Mouse (Mus musculus) heart, postnatal 0 days (tissue): ENCODE data around the gene Plekhf1. TPM values are rescaled to one million over a fixed set of nuclear protein-coding genes. Genes with fewer than 3 reads are reported as not detected.

Experiments
- ATAC-seq: fragments of 200-750 bp; cut with Nextera tagmentation; 2 replicates; pipeline ENCODE4 v1.8.0; 2017; ENCODE audit warnings: low read depth, moderate number of reproducible peaks, moderate library complexity; ENCODE audit not compliant: insufficient read depth
- DNase-seq: peaks from one replicate; pipeline ENCODE4 v3.0.0-alpha.2; 2016; ENCODE audit warnings: low spot score
- H3K27ac ChIP-seq: fragments of 300-500 bp; sonication (generic); 2 replicates; pipeline ENCODE4 v1.5.1; 2014; ENCODE audit warnings: low read depth, mild to moderate bottlenecking
- H3K27me3 ChIP-seq: fragments of 300-500 bp; sonication (generic); 2 replicates; pipeline ENCODE4 v1.6.1; 2014; ENCODE audit warnings: low read length, mixed read lengths; ENCODE audit not compliant: control insufficient read depth, insufficient read depth
- H3K36me3 ChIP-seq: fragments of 300-500 bp; sonication (generic); replicated peaks from 2 replicates; pipeline ENCODE4 v1.6.1; 2014; ENCODE audit warnings: low read length, mixed read lengths; ENCODE audit not compliant: control insufficient read depth, insufficient read depth
- H3K4me1 ChIP-seq: fragments of 300-500 bp; sonication (generic); 2 replicates; pipeline ENCODE4 v1.6.1; 2014; ENCODE audit warnings: antibody characterized with exemption; ENCODE audit not compliant: control insufficient read depth, insufficient read depth
- H3K4me2 ChIP-seq: fragments of 300-500 bp; sonication (generic); 2 replicates; pipeline ENCODE4 v1.6.1; 2014; ENCODE audit warnings: low read depth, mild to moderate bottlenecking, low read length, moderate library complexity
- H3K4me3 ChIP-seq: fragments of 300-500 bp; sonication (generic); 2 replicates; pipeline ENCODE4 v1.5.1; 2014; ENCODE audit warnings: low read depth, low read length
- H3K9ac ChIP-seq: fragments of 300-500 bp; sonication (generic); replicated peaks from 2 replicates; pipeline ENCODE4 v1.6.1; 2014; ENCODE audit warnings: low read depth, low read length, mixed read lengths
- H3K9me3 ChIP-seq: fragments of 300-500 bp; sonication (generic); replicated peaks from 2 replicates; pipeline ENCODE4 v1.6.1; 2016; ENCODE audit warnings: low read length; ENCODE audit not compliant: control insufficient read depth
- CTCF ChIP-seq: IDR thresholded peaks from 2 replicates; pipeline ENCODE4 v1.5.1; 2016; ENCODE audit warnings: antibody characterized with exemption, control low read depth, low read depth
- EP300 ChIP-seq: IDR thresholded peaks from 2 replicates; pipeline ENCODE4 v1.6.1; 2016; ENCODE audit warnings: antibody characterized with exemption, low read depth
- WGBS: fragments of 180-500 bp; shearing (Covaris S2); extraction: QIAGEN DNeasy Blood & Tissue Kit; methylation state at CpG from one replicate; pipeline ENCODE4 v1.1.7; 2014; 5-methylcytosine and 5-hydroxymethylcytosine counted together
- polyA plus RNA-seq: library from polyadenylated mRNA; unstranded; fragments of >200 nt; fragmentation: Nextera tagmentation; extraction: Ambion mirVana; gene quantifications from 2 replicates; pipeline ENCODE4 v1.2.1, GENCODE M21; 2015
- total RNA-seq: library from RNA; depleted of rRNA; stranded (reverse); fragments of >200 nt; gene quantifications from 2 replicates; pipeline ENCODE4 v1.2.3, GENCODE M21; 2014; ENCODE audit warnings: low replicate concordance

Plekhf1 gene
- total and polyA plus RNA-seq, 2 experiments from 2014 or later: 6.6 to 17.5 TPM

GRCm38 (mm10) chr7:38184786-38185185 lies 43.0 kb downstream of the Plekhf1 start:
- WGBS: 86% methylated on average over 6 of the region's 6 CpGs
- peak overlapping the region; percentile 89; the same call in 1 of the 2 replicates for H3K4me2 ChIP-seq
- TF ChIP-seq CTCF (no peak), EP300 (no peak)

DNA sequence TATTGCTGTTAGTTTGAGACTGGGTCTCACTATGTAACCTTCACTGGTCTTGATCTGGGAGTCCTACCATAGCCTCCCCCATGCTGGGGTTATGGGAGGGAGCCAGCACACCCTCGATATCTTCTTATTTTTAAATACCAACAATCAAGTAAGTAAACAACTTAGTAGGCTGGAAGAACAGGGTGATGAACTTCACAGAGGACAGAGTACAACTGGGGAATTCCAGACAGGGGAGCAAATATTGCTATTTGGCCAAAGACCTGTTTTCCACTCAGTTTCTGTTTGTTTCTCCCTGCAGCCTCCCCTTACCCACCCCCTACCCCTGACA lies 43.4 kb downstream of the Plekhf1 start:
- H3K27ac ChIP-seq: no peak overlapping the region
- no peak for ATAC-seq

More at GRCm38 (mm10) chr7:38184786-38185185, 43.0 kb downstream of the Plekhf1 start:
- no peak overlapping the region for H3K27ac ChIP-seq
- no peak overlapping the region for H3K4me3 ChIP-seq
- no peaks in the 10 kb centered on the region for H3K9me3 ChIP-seq
- H3K9ac ChIP-seq: no peak overlapping the region
- H3K27me3 ChIP-seq: no peaks in the 10 kb centered on the region
- peaks cover 12% of the 10 kb centered on the region; the same call in 1 of the 2 replicates for H3K36me3 ChIP-seq
- no peak for ATAC-seq
- no peak for DNase-seq
- peaks cover 10% of the 10 kb centered on the region for H3K4me1 ChIP-seq

DNA sequence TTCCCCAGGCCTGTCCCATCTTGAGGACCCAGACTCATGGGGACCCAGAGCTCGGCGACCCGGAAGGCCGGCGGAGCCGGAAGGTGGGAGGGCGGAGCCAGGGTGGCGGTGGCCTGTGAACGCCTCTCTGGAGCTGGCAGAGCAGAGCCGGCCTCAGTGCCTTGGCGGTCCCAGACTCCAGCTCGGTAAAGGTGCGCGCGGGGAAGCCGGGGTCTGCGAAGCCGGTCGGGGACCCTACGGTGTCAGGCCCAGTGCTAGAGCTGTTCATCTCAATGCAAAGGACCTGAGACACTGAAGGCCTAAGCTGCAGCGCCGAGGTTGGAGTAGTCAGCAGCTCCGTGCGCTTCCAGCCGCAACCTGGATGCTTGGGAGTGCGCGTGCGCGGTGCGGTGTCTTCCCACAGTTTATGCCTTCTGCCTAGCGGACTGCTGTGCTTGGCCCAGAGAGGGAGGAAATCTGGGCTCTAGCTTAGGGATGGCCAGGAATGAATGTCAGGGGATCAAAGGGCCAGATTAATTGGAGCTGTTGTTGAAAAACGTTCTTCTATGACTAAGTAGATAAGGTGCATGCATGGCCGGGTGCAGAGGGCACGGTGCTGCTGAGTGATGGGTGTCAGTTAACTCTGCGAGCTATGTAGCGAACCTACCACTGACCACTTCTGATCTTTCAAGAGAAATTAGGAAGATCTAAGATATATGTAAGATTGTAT lies 44.0 kb downstream of the Plekhf1 start:
- Histone ChIP-seq H3K9ac (peak overlapping the region; percentile 68), H3K27me3 (no peaks in the 10 kb centered on the region), H3K4me1 (peaks cover 10% of the 10 kb centered on the region), H3K27ac (peak overlapping the region; percentile 91), H3K36me3 (0 out of 2 replicates have a peak, but pooled peaks cover 3% of the 10 kb centered on the region), H3K4me2 (peak overlapping the region; percentile 89), H3K9me3 (no peaks in the 10 kb centered on the region), H3K4me3 (peak overlapping the region; percentile 63)
- TF ChIP-seq EP300 (no peak), CTCF (no peak)
- peak; percentile 88 for ATAC-seq
- WGBS: 2% methylated on average over 36 of the region's 36 CpGs
- DNase-seq: peak; percentile 84

More for the DNA sequence above, 43.4 kb downstream of the Plekhf1 start:
- Histone ChIP-seq H3K36me3 (peaks cover 8% of the 10 kb centered on the region; the same call in 1 of the 2 replicates), H3K27me3 (no peaks in the 10 kb centered on the region), H3K9me3 (no peaks in the 10 kb centered on the region), H3K9ac (peak overlapping the region; percentile 68; the same call in 1 of the 2 replicates), H3K4me1 (peaks cover 10% of the 10 kb centered on the region), H3K4me3 (peak overlapping the region; percentile 63), H3K4me2 (peak overlapping the region; percentile 89)
- TF ChIP-seq CTCF (no peak), EP300 (no peak)
- 24% methylated on average over 1 of the region's 1 CpGs for WGBS
- no peak for DNase-seq

GRCm38 (mm10) chr7:38182962-38183687 lies 44.7 kb downstream of the Plekhf1 start, which contains the start of gene 1600014C10Rik:
Gene 1600014C10Rik (plus strand): TSS chr7:38183217.
- peak; percentile 46 for DNase-seq

GRCm38 (mm10) chr7:38182596-38182961 lies 45.2 kb downstream of the Plekhf1 start:
- Histone ChIP-seq H3K4me3 (peak overlapping the region; percentile 63), H3K27ac (peak overlapping the region; percentile 91), H3K27me3 (no peaks in the 10 kb centered on the region), H3K36me3 (no peaks in the 10 kb centered on the region), H3K9ac (peak overlapping the region; percentile 68; the same call in 1 of the 2 replicates), H3K4me1 (peaks cover 10% of the 10 kb centered on the region), H3K9me3 (no peaks in the 10 kb centered on the region), H3K4me2 (peak overlapping the region; percentile 89)
- DNase-seq (peak; percentile 85), ATAC-seq (peak; percentile 64)
- TF ChIP-seq EP300: no peak
- TF ChIP-seq CTCF: peak; percentile 91
- WGBS: under 1% methylated on average over 11 of the region's 11 CpGs

More at GRCm38 (mm10) chr7:38182962-38183687, 44.7 kb downstream of the Plekhf1 start, which contains the start of gene 1600014C10Rik:
- H3K27me3 ChIP-seq: no peaks in the 10 kb centered on the region
- no peaks in the 10 kb centered on the region for H3K9me3 ChIP-seq
- H3K4me1 ChIP-seq: peaks cover 10% of the 10 kb centered on the region
- H3K9ac ChIP-seq: peak within 1 kb of the TSS; percentile 68
- peak; percentile 65 for ATAC-seq
- peak within 1 kb of the TSS; percentile 91 for H3K27ac ChIP-seq
- no peaks in the 10 kb centered on the region for H3K36me3 ChIP-seq
- 2% methylated on average over 28 of the region's 28 CpGs for WGBS
- H3K4me2 ChIP-seq: peak within 1 kb of the TSS; percentile 89
- TF ChIP-seq EP300 (no peak), CTCF (no peak)
- H3K4me3 ChIP-seq: peak within 1 kb of the TSS; percentile 63
